Mouse (Mus musculus): ENCODE measurements at regions not wholly inside any gene's neighbourhood (a gene's known extent, or its start where the extent isn't known, plus 50 kb on each side); places are given as distances from the start of the nearest gene placed in this dataset.

GRCm38 (mm10) chr9:61707296-61707695 is 207.0 kb downstream of the Rplp1 start:
- TF ChIP-seq TAL1 (conservative IDR thresholded peaks at IDR 0.05; ENCODE audit: low read depth, low read length), result no peak
- no peak for TF ChIP-seq CTCF (IDR thresholded peaks at IDR 0.05; ENCODE audit: low read depth, low read length)

Data from G1E (cell line).